Mouse (Mus musculus) ES-E14 (cell line): ENCODE data around the gene Ptgir.

Source experiments
- CHD2 ChIP-seq: IDR thresholded peaks from 2 replicates; pipeline ENCODE4 v1.6.1; 2014; ENCODE audit warnings: mild to moderate bottlenecking, low read depth, low read length, inconsistent platforms
- ZC3H11A ChIP-seq: IDR thresholded peaks from 2 replicates; pipeline ENCODE4 v1.6.1; 2012; ENCODE audit warnings: low read depth, mild to moderate bottlenecking, inconsistent platforms, low read length, borderline replicate concordance
- ZNF384 ChIP-seq: IDR thresholded peaks from 2 replicates; pipeline ENCODE4 v1.6.1; 2012; ENCODE audit warnings: low read depth, low read length, inconsistent platforms

GRCm38 (mm10) chr7:16956410-16957265 lies 50.3 kb downstream of the Ptgir start:
- no peak for TF ChIP-seq ZC3H11A
- TF ChIP-seq CHD2, result no peak
- no peak for TF ChIP-seq ZNF384
